Mouse (Mus musculus) forebrain, embryonic 16.5 days (tissue): ENCODE measurements around the gene Adcy4. TPM values are rescaled to one million over a fixed set of nuclear protein-coding genes. Genes with fewer than 3 reads are reported as not detected.

Experiments used
- ATAC-seq: fragments of 200-750 bp; cut with Nextera tagmentation; 2 replicates; pipeline ENCODE4 v1.8.0; 2017; ENCODE audit warnings: mild to moderate bottlenecking, moderate library complexity
- H3K27ac ChIP-seq: fragments of 300-500 bp; sonication (generic); 2 replicates; pipeline ENCODE4 v1.5.1; 2014; ENCODE audit warnings: low read length, control low read depth
- H3K27me3 ChIP-seq: fragments of 300-500 bp; sonication (generic); replicated peaks from 2 replicates; pipeline ENCODE4 v1.6.1; 2014; ENCODE audit warnings: low read length; ENCODE audit not compliant: control insufficient read depth, insufficient read depth
- H3K36me3 ChIP-seq: fragments of 300-500 bp; sonication (generic); 2 replicates; pipeline ENCODE4 v1.6.1; 2014; ENCODE audit not compliant: control insufficient read depth, insufficient read depth
- H3K4me1 ChIP-seq: fragments of 300-500 bp; sonication (generic); replicated peaks from 2 replicates; pipeline ENCODE4 v1.6.1; 2014; ENCODE audit warnings: low read length; ENCODE audit not compliant: control insufficient read depth, insufficient read depth
- H3K4me2 ChIP-seq: fragments of 300-500 bp; sonication (generic); 2 replicates; pipeline ENCODE4 v1.6.1; 2014; ENCODE audit warnings: mild to moderate bottlenecking, low read length, control low read depth
- H3K4me3 ChIP-seq: fragments of 300-500 bp; sonication (generic); replicated peaks from 2 replicates; pipeline ENCODE4 v1.5.1; 2014; ENCODE audit warnings: mild to moderate bottlenecking, low read length, control low read depth
- H3K9ac ChIP-seq: fragments of 300-500 bp; sonication (generic); replicated peaks from 2 replicates; pipeline ENCODE4 v1.6.1; 2014; ENCODE audit warnings: low read depth, low read length, control low read depth
- H3K9me3 ChIP-seq: fragments of 300-500 bp; sonication (generic); 2 replicates; pipeline ENCODE4 v1.6.1; 2016; ENCODE audit warnings: low read length; ENCODE audit not compliant: control insufficient read depth
- WGBS: fragments of 180-500 bp; shearing (Covaris S2); extraction: QIAGEN DNeasy Blood & Tissue Kit; methylation state at CpG from one replicate; pipeline ENCODE4 v1.1.7; 2014; 5-methylcytosine and 5-hydroxymethylcytosine counted together
- polyA plus RNA-seq: library from polyadenylated mRNA; unstranded; fragments of >200 nt; fragmentation: Nextera tagmentation; extraction: Ambion mirVana; gene quantifications from 2 replicates; pipeline ENCODE4 v1.2.1, GENCODE M21; 2015

Gene Adcy4
- polyA plus RNA-seq, 1 experiment from 2014 or later: 3.7 TPM

DNA sequence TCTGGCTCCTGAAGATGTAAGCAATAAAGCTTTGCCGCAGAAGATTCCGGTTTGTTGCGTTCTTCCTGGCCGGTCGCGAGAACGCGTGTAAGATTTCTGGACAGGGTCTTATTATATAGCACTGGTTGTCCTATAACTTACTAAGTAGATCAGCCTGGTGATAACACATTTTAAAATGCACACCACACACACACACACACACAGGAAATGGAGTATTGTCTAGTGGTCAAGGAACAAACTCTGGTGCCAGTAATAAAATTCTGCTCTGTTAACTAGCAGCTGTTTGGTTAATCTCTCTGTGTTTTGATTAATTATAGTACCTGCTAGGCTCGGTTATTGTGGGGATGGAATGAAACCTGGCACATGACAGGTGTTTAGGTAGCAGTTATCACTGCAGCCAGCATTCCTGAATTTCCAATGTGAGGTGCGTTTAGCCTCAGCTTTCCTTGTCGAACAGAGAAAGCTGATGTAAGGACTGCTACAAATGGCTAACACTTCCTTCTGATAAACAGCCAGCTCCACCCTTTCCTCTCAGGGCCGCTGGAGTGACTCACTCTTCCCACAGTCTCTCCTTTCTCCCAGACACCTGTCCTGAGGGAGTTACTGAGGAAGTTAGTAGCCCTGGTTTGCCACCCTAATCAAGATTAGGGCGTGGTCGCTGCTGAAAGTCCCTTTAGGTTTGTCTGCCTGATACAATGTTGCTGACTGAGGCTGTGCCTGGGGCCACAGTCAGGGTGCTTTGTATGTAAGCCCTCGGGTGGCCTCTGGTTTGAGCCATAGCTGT lies 11.7 kb upstream of the Adcy4 start:
- no peaks in the 10 kb centered on the region for H3K9me3 ChIP-seq
- no peak for ATAC-seq
- 0 out of 2 replicates have a peak, but pooled peaks cover 2% of the 10 kb centered on the region for H3K27me3 ChIP-seq
- no peaks in the 10 kb centered on the region for H3K36me3 ChIP-seq
- 84% methylated on average over 15 of the region's 15 CpGs for WGBS
- no peak overlapping the region for H3K4me3 ChIP-seq
- H3K9ac ChIP-seq: no peak overlapping the region
- no peak overlapping the region for H3K4me2 ChIP-seq
- H3K27ac ChIP-seq: no peak overlapping the region
- no peaks in the 10 kb centered on the region for H3K4me1 ChIP-seq

DNA sequence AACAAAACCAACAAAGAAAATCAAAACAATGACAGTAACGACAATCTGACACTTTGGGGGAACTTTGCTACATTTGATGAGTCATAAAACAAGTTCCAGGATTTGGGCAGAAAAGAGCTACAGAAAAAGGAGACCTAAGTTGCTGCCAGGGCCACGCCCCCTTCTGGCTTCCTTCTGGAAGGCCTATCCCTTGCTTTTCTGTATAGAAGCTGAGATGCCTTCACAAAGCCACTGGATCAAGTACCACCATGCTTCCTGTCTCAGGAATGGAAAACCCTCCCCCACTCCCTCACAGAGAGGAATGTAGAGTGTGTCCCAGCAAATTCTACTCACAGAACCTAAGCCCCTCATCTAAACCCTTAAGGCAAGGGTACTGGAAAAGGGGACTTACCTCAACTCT lies 10.1 kb upstream of the Adcy4 start:
- no peak for ATAC-seq
- WGBS: 71% methylated on average over 2 of the region's 2 CpGs

DNA sequence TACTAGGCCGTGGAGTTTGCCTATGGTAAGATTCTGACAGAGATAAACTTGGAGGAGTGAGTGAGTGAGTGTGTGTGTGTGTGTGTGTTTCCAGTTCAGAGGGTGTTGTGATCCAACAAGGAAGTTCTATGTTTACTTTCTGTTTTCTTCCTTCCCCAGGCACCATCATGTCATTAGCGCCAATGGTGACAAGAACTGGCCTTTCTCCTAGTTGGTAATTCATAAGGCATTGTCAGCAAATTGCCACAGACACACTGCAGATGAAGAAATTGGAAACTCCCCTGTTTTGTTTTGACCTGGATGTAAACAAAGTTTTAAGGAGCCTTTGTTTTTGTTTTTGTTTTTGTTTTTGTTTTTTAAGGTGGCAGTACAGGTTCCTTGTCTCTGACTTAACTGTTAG lies 9.6 kb upstream of the Adcy4 start:
- ATAC-seq: no peak
- 69% methylated on average over 2 of the region's 2 CpGs for WGBS
- H3K4me1 ChIP-seq: no peaks in the 10 kb centered on the region

More for the DNA sequence above, 10.1 kb upstream of the Adcy4 start:
- Histone ChIP-seq H3K4me3 (no peak overlapping the region), H3K9me3 (no peaks in the 10 kb centered on the region), H3K4me2 (no peak overlapping the region), H3K27ac (no peak overlapping the region), H3K36me3 (no peaks in the 10 kb centered on the region), H3K9ac (no peak overlapping the region), H3K27me3 (peaks cover 7% of the 10 kb centered on the region; the same call in 1 of the 2 replicates), H3K4me1 (no peaks in the 10 kb centered on the region)

DNA sequence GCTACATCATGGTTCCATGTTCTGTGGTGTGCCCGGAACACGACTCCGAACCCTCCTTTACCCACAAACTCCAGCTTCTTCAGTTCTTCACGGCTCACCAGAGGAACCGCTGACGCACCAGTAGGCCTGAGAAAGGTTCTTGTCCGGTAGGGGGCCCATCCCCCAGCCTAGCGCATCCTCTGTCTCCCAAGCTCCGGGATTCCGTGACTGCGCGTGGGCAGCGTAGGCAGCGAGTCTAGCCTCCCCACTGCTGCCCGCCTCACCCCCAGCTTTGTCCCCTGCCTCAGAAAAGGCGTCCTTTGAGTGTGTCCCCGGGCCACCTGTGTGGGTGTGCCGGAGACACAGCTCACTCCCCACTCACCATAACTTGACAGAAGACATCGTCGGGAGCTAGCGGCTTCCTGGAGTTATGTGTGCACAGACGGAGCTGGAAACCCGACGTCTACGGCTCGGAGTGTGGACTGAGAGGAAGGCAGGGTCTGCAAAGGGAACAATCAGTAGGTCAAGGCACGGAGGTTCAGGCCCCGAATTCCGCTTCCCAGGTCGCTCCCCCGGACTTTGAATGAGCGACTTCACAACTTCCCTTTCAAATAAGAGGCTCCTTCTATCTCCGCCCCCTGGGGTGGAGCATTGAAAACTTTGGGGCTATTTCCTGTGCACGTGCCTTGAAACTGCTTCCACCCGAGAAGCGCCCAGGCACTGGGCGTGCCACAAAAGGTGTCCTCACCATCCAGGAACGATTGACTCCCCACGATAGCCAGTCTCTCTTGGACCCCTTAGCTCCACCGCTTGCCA lies 4.6 kb upstream of the Adcy4 start, which contains the start of gene Ripk3:
Gene Ripk3 (minus strand): TSS at position 610 of the 795 bp plus-strand sequence.
- Histone ChIP-seq H3K9ac (no peak within 1 kb of the TSS), H3K9me3 (no peaks in the 10 kb centered on the region), H3K4me3 (no peak within 1 kb of the TSS), H3K4me1 (peaks cover 8% of the 10 kb centered on the region), H3K27me3 (peaks cover 52% of the 10 kb centered on the region), H3K4me2 (peak within 1 kb of the TSS; percentile 31), H3K36me3 (no peaks in the 10 kb centered on the region), H3K27ac (no peak within 1 kb of the TSS)
- 5% methylated on average over 40 of the region's 40 CpGs for WGBS
- no peak for ATAC-seq

More for the DNA sequence above, 9.6 kb upstream of the Adcy4 start:
- Histone ChIP-seq H3K4me2 (no peak overlapping the region), H3K36me3 (no peaks in the 10 kb centered on the region), H3K4me3 (no peak overlapping the region), H3K9ac (no peak overlapping the region), H3K27ac (no peak overlapping the region), H3K9me3 (no peaks in the 10 kb centered on the region), H3K27me3 (peaks cover 7% of the 10 kb centered on the region; the same call in 1 of the 2 replicates)

DNA sequence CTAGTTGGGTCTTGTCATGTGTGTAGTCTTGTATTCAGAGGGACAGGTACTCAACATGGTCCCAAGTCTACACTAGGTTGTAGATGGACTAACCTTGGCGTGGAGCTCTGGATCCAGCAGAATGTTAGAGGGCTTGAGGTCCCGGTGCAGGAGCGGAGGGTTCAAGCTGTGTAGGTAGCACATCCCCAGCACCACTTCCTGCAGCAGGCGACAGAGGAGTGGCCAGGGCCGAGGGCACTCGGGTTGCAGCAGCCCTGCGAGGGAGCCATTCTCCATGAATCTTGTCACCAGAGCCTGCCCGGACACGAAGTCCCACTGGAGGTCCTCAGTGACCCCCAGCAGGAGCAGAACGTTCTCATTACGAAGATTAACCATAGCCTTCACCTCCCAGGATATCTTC lies 3.8 kb upstream of the Adcy4 start:
- Histone ChIP-seq H3K27ac (no peak overlapping the region), H3K9me3 (no peaks in the 10 kb centered on the region), H3K36me3 (no peaks in the 10 kb centered on the region), H3K4me1 (peaks cover 11% of the 10 kb centered on the region), H3K9ac (no peak overlapping the region), H3K4me2 (no peak overlapping the region), H3K4me3 (no peak overlapping the region), H3K27me3 (peaks cover 58% of the 10 kb centered on the region)
- WGBS: 43% methylated on average over 11 of the region's 11 CpGs
- ATAC-seq: no peak

DNA sequence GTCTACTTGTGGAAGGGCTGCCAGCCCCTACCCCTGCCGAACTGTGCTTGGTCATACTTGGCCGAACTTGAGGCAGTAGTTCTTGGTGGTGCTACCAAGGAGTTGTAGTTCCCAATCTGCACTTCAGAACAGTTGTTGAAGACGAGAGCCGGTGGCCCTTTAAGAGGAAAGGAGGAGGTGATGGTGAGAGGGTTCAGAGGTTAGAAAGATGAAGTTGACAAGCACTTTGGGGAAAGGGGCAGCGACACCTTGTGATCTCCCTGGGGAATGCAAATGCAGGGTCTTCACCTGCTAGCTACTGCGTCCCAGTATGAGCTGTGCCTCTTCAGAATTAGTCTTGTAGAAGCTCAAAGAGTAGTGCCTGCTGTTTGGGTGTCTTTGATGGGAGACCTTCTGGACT lies 1.3 kb upstream of the Adcy4 start:
- WGBS: 24% methylated on average over 6 of the region's 6 CpGs
- no peaks in the 10 kb centered on the region for H3K36me3 ChIP-seq
- no peaks in the 10 kb centered on the region for H3K9me3 ChIP-seq
- no peak overlapping the region for H3K4me3 ChIP-seq
- H3K27ac ChIP-seq: no peak overlapping the region
- H3K9ac ChIP-seq: no peak overlapping the region
- H3K4me1 ChIP-seq: peaks cover 11% of the 10 kb centered on the region
- peaks cover 68% of the 10 kb centered on the region for H3K27me3 ChIP-seq
- H3K4me2 ChIP-seq: no peak overlapping the region
- no peak for ATAC-seq

DNA sequence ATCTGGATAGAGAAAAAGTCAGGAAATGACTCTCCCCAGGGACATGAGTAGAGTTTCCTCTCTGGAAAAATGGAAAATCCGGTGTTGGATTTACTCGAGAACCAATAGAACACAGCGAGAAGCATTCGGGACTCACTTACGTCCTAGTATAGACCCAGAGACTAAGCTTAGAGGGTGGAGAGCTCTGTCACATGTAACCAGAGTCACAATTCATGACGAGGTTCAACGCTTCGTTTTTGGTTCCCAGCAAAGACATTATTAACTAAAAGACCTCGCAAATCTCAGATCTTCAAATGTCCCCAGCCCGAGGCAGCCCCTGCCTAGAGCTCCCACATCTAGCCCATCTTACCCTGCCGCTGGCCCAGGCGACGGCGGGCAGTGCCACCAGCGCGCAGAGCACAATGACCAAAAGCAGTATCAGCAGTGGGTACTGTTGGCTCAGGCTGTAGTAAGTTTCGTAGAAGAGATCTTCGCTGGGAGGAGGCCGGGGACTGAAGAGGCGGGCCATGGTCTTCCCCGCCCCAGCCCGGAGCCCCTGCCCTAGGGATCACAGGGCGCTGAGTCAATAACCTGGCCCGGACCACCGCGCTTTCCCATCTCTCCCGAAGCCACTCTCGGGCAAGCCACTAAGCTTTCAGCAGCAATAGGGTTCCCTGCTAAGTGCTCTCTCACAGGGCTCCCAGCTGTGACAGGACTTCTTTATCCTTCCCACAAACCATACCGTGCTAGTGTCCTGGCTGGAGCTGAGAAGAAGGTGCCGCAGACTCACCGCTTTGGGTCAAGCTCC lies 531 bp downstream of the Adcy4 start:
- H3K4me1 ChIP-seq: peaks cover 11% of the 10 kb centered on the region
- H3K9me3 ChIP-seq: no peaks in the 10 kb centered on the region
- H3K4me2 ChIP-seq: peak overlapping the region; percentile 44
- peak overlapping the region; percentile 31 for H3K4me3 ChIP-seq
- H3K27ac ChIP-seq: no peak overlapping the region
- no peak overlapping the region; the same call in 1 of the 2 replicates for H3K9ac ChIP-seq
- 2% methylated on average over 31 of the region's 31 CpGs for WGBS
- ATAC-seq: no peak
- no peaks in the 10 kb centered on the region for H3K36me3 ChIP-seq
- peaks cover 64% of the 10 kb centered on the region for H3K27me3 ChIP-seq

DNA sequence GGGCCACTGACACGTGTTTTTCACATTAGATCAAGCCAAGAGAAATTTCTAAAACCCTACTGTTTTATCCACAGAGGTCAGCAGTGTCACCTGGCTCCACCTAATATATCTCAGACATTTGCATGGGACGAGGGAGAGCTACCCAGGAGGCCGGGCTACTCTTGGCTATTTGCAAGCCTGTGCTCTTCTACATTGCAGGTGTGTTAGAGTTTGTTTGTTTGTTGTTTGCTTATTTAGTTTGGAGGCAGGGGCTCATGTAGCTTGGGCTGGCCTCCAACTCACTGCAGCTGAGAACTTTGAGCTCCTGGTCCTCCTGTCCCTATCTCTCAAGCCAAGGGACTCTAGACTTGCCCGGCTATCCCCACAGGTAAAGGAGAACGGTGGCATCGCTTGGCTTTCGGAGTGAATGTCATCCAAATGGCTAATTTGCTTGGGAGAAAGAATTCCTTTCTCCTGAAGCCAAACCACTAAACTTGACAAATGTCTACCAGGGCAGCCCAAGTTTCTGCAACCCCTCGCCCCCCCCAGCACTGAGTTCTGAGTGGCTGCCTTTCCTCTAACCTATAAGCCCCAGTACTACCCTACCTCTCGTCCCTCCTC lies 1.4 kb downstream of the Adcy4 start:
- 57% methylated on average over 9 of the region's 9 CpGs for WGBS
- Histone ChIP-seq H3K4me3 (no peak overlapping the region), H3K9ac (no peak overlapping the region), H3K4me1 (peaks cover 8% of the 10 kb centered on the region), H3K4me2 (no peak overlapping the region), H3K9me3 (no peaks in the 10 kb centered on the region), H3K27me3 (peaks cover 56% of the 10 kb centered on the region), H3K36me3 (no peaks in the 10 kb centered on the region), H3K27ac (no peak overlapping the region)
- no peak for ATAC-seq
